8 mouse cellular contexts compared by ENCODE assay signal in genomic region chrX:60547098-60547443, GRCm38 (mm10). TPM values are rescaled to one million over a fixed set of nuclear protein-coding genes. Genes with fewer than 3 reads are reported as not detected.
DNase-seq lines count a peak whose midpoint lies in the region; ATAC-seq and TF ChIP-seq lines count a peak whose summit lies in the region.

No protein-coding gene starts in this region.

- no peak for DNase-seq in kidney, postnatal 4 days
- DNase-seq in midbrain, postnatal 0 days (ENCODE audit: low spot score), result no peak
- DNase-seq in thymus, postnatal 4 days, result no peak
- no peak for DNase-seq in thymus, adult 2 months

- H3K9me3 ChIP-seq in kidney, embryonic 14.5 days (ENCODE audit: control insufficient read depth, low read length), result no peaks in the 10 kb centered on the region
- no peaks in the 10 kb centered on the region for H3K9me3 ChIP-seq in embryonic facial prominence, embryonic 12.5 days
- H3K9me3 ChIP-seq in hindbrain, embryonic 16.5 days (ENCODE audit: control insufficient read depth, low read length), result no peaks in the 10 kb centered on the region
- no peaks in the 10 kb centered on the region for H3K9me3 ChIP-seq in midbrain, postnatal 0 days (ENCODE audit: low read length)

- no peaks in the 10 kb centered on the region for H3K36me3 ChIP-seq in kidney, embryonic 14.5 days (ENCODE audit: control insufficient read depth, insufficient read depth, low read length)
- no peaks in the 10 kb centered on the region for H3K36me3 ChIP-seq in embryonic facial prominence, embryonic 12.5 days
- H3K36me3 ChIP-seq in hindbrain, embryonic 16.5 days (ENCODE audit: control insufficient read depth, insufficient read depth, low read length), result no peaks in the 10 kb centered on the region
- H3K36me3 ChIP-seq in midbrain, postnatal 0 days (ENCODE audit: insufficient read depth, low read length), result no peaks in the 10 kb centered on the region
- H3K36me3 ChIP-seq in thymus, adult 2 months (ENCODE audit: control insufficient read depth, insufficient read depth, low read length), result no peaks in the 10 kb centered on the region

- peaks cover 9% of the 10 kb centered on the region for H3K27me3 ChIP-seq in kidney, embryonic 14.5 days (ENCODE audit: control insufficient read depth, insufficient read depth, low read length)
- no peaks in the 10 kb centered on the region for H3K27me3 ChIP-seq in embryonic facial prominence, embryonic 12.5 days
- H3K27me3 ChIP-seq in hindbrain, embryonic 16.5 days (replicated peaks; ENCODE audit: control insufficient read depth, insufficient read depth, low read length), result no peaks in the 10 kb centered on the region
- H3K27me3 ChIP-seq in midbrain, postnatal 0 days (ENCODE audit: insufficient read depth, low read length), result no peaks in the 10 kb centered on the region
- H3K27me3 ChIP-seq in thymus, adult 2 months (ENCODE audit: control insufficient read depth, insufficient read depth, low read length), result peaks cover 7% of the 10 kb centered on the region

- no peaks in the 10 kb centered on the region for H3K4me1 ChIP-seq in kidney, embryonic 14.5 days (ENCODE audit: control insufficient read depth, insufficient read depth, low read length)
- H3K4me1 ChIP-seq in embryonic facial prominence, embryonic 12.5 days, result no peaks in the 10 kb centered on the region
- H3K4me1 ChIP-seq in hindbrain, embryonic 16.5 days (ENCODE audit: control insufficient read depth, insufficient read depth, low read depth, low read length), result no peaks in the 10 kb centered on the region
- no peaks in the 10 kb centered on the region for H3K4me1 ChIP-seq in midbrain, postnatal 0 days (ENCODE audit: insufficient read depth, low read length)
- H3K4me1 ChIP-seq in thymus, adult 2 months (replicated peaks; ENCODE audit: control insufficient read depth, insufficient read depth, low read length), result no peaks in the 10 kb centered on the region

- no peak for TF ChIP-seq CTCF in midbrain, postnatal 0 days (IDR thresholded peaks at IDR 0.05)
- no peak for TF ChIP-seq CTCF in thymus, adult 2 months (IDR thresholded peaks at IDR 0.05; ENCODE audit: borderline replicate concordance, control insufficient read depth, extremely low read depth, insufficient read depth, low read length, poor library complexity)

- peak overlapping the region; percentile 47 for H3K4me3 ChIP-seq in kidney, embryonic 14.5 days (ENCODE audit: low read length)
- H3K4me3 ChIP-seq in embryonic facial prominence, embryonic 12.5 days, result peak overlapping the region; percentile 51
- H3K4me3 ChIP-seq in hindbrain, embryonic 16.5 days (ENCODE audit: low read length), result peak overlapping the region; percentile 59
- peak overlapping the region; percentile 56 for H3K4me3 ChIP-seq in midbrain, postnatal 0 days (ENCODE audit: low read depth, low read length)
- H3K4me3 ChIP-seq in thymus, adult 2 months (ENCODE audit: control insufficient read depth, insufficient read depth, low read length), result no peak overlapping the region; the same call in 1 of the 2 replicates

- peak; percentile 44; the same call in 1 of the 2 replicates for ATAC-seq in kidney, embryonic 14.5 days (ENCODE audit: low FRiP score, low TSS enrichment)
- peak; percentile 23; the same call in 1 of the 2 replicates for ATAC-seq in embryonic facial prominence, embryonic 12.5 days (ENCODE audit: insufficient number of reproducible peaks, insufficient read depth, low FRiP score, low TSS enrichment)
- peak; percentile 38; the same call in 1 of the 2 replicates for ATAC-seq in hindbrain, embryonic 16.5 days
- ATAC-seq in midbrain, postnatal 0 days (ENCODE audit: low FRiP score), result no peak
- ATAC-seq in granulocyte monocyte progenitor cell, adult 5-6 weeks (replicated peaks; ENCODE audit: poor library complexity, severe bottlenecking), result no peak

- H3K27ac ChIP-seq in kidney, embryonic 14.5 days (ENCODE audit: low read depth, low read length), result no peak overlapping the region
- no peak overlapping the region for H3K27ac ChIP-seq in embryonic facial prominence, embryonic 12.5 days
- peak overlapping the region; percentile 86 for H3K27ac ChIP-seq in hindbrain, embryonic 16.5 days (ENCODE audit: low read depth, low read length)
- peak overlapping the region; percentile 74; the same call in 1 of the 2 replicates for H3K27ac ChIP-seq in midbrain, postnatal 0 days (ENCODE audit: low read depth, low read length)
- H3K27ac ChIP-seq in thymus, adult 2 months (ENCODE audit: control insufficient read depth, insufficient read depth, low read length), result no peak overlapping the region

- no peak for TF ChIP-seq POLR2A in thymus, adult 2 months (IDR thresholded peaks at IDR 0.05; ENCODE audit: control insufficient read depth, extremely low read depth, insufficient read depth, low read length, poor library complexity)

- 25% methylated on average over 16 of the region's 16 CpGs for WGBS in kidney, embryonic 14.5 days
- WGBS in embryonic facial prominence, embryonic 12.5 days, result 22% methylated on average over 16 of the region's 16 CpGs
- WGBS in hindbrain, embryonic 16.5 days, result 11% methylated on average over 16 of the region's 16 CpGs
- WGBS in midbrain, postnatal 0 days, result 32% methylated on average over 16 of the region's 16 CpGs
- WGBS in thymus, adult 2 months, result 3% methylated on average over 16 of the region's 16 CpGs

- peak overlapping the region; percentile 48; the same call in 1 of the 2 replicates for H3K9ac ChIP-seq in kidney, embryonic 14.5 days (ENCODE audit: low read depth, low read length)
- peak overlapping the region; percentile 44 for H3K9ac ChIP-seq in embryonic facial prominence, embryonic 12.5 days
- peak overlapping the region; percentile 77 for H3K9ac ChIP-seq in hindbrain, embryonic 16.5 days (ENCODE audit: low read depth, low read length)
- H3K9ac ChIP-seq in midbrain, postnatal 0 days (replicated peaks; ENCODE audit: low read length, poor library complexity, severe bottlenecking), result peak overlapping the region; percentile 74

- H3K4me2 ChIP-seq in kidney, embryonic 14.5 days (replicated peaks; ENCODE audit: low read depth, low read length), result peak overlapping the region; percentile 49
- peak overlapping the region; percentile 50 for H3K4me2 ChIP-seq in embryonic facial prominence, embryonic 12.5 days (replicated peaks)
- H3K4me2 ChIP-seq in hindbrain, embryonic 16.5 days (ENCODE audit: low read length), result peak overlapping the region; percentile 58
- H3K4me2 ChIP-seq in midbrain, postnatal 0 days (ENCODE audit: low read depth, low read length, poor library complexity, severe bottlenecking), result peak overlapping the region; percentile 57

RNA-seq across cellular contexts. Expression of gene Gm7073, which starts 8.0 kb away (rescaled TPM):
- polyA plus RNA-seq in kidney, embryonic 14.5 days (2014; fragmentation: Nextera tagmentation; extraction: Ambion mirVana), result not detected in 2 replicates
- not detected in 2 replicates for polyA plus RNA-seq in embryonic facial prominence, embryonic 12.5 days (2016; fragmentation: Nextera tagmentation; extraction: Ambion mirVana)
- not detected in 2 replicates for polyA plus RNA-seq in hindbrain, embryonic 16.5 days (2015; fragmentation: Nextera tagmentation; extraction: Ambion mirVana)
- not detected in 2 replicates for total RNA-seq in midbrain, postnatal 0 days (2014; rRNA removed)
- polyA plus RNA-seq in midbrain, postnatal 0 days (2015; fragmentation: Nextera tagmentation; extraction: Ambion mirVana), result not detected in 2 replicates
- not detected in 2 replicates for polyA plus RNA-seq in thymus, adult 2 months (2012; rRNA removed)
- not detected in 2 replicates for total RNA-seq in granulocyte monocyte progenitor cell, adult 5-6 weeks (2014; fragmentation: Nextera tagmentation)
- not detected in 2 replicates for total RNA-seq in granulocyte monocyte progenitor cell, adult 5-6 weeks (2017)

RNA-seq across cellular contexts. Expression of gene Atp11c, which starts 45.4 kb away (rescaled TPM):
- 10.6 and 15.9 TPM in 2 replicates for polyA plus RNA-seq in kidney, embryonic 14.5 days (2014; fragmentation: Nextera tagmentation; extraction: Ambion mirVana)
- 12.4 and 13.5 TPM in 2 replicates for polyA plus RNA-seq in embryonic facial prominence, embryonic 12.5 days (2016; fragmentation: Nextera tagmentation; extraction: Ambion mirVana)
- polyA plus RNA-seq in hindbrain, embryonic 16.5 days (2015; fragmentation: Nextera tagmentation; extraction: Ambion mirVana), result 9.2 and 9.7 TPM in 2 replicates
- 20.3 and 23.6 TPM in 2 replicates for total RNA-seq in midbrain, postnatal 0 days (2014; rRNA removed)
- 5.0 and 6.0 TPM in 2 replicates for polyA plus RNA-seq in midbrain, postnatal 0 days (2015; fragmentation: Nextera tagmentation; extraction: Ambion mirVana)
- polyA plus RNA-seq in thymus, adult 2 months (2012; rRNA removed), result 10.3 and 13.4 TPM in 2 replicates
- 16.6 and 20.5 TPM in 2 replicates for total RNA-seq in granulocyte monocyte progenitor cell, adult 5-6 weeks (2014; fragmentation: Nextera tagmentation)
- total RNA-seq in granulocyte monocyte progenitor cell, adult 5-6 weeks (2017), result 29.2 and 33.1 TPM in 2 replicates

Comparison
In these comparisons a context has a peak if more than half of its experiments do, and no peak if none do; other contexts are left out.
1. ATAC-seq: peak in kidney, embryonic 14.5 days (single experiment), embryonic facial prominence, embryonic 12.5 days (single experiment) and hindbrain, embryonic 16.5 days (single experiment); none in midbrain, postnatal 0 days (single experiment) and granulocyte monocyte progenitor cell, adult 5-6 weeks (single experiment).
2. H3K27ac ChIP-seq: peak in hindbrain, embryonic 16.5 days (single experiment) and midbrain, postnatal 0 days (single experiment); none in kidney, embryonic 14.5 days (single experiment), embryonic facial prominence, embryonic 12.5 days (single experiment) and thymus, adult 2 months (single experiment).
3. Peak in every context shown above with its lines, with median percentiles within 50 percentile points of each other: H3K4me2 ChIP-seq and H3K9ac ChIP-seq.